Mouse (Mus musculus) heart, postnatal 10 days (tissue): ENCODE data around the gene Ncoa1. TPM values are rescaled to one million over a fixed set of nuclear protein-coding genes. Genes with fewer than 3 reads are reported as not detected.

Experiments used
- DNase-seq, 2 experiments: peaks; one replicate each; pipeline ENCODE4 v3.0.0; 2021
- intact Hi-C: fragments of 180-260 bp; cut with DNase I; formaldehyde crosslinking; loops from one replicate; pipeline ENCODE4 v1.15.1; 2025
- total RNA-seq, 2 experiments: library from RNA; stranded (reverse); gene quantifications; 2 replicates each; pipeline ENCODE4 v1.2.3; 2021

The Ncoa1 gene
- total RNA-seq, result 10 to 100 TPM; 36.7 to 37.0 TPM

DNA sequence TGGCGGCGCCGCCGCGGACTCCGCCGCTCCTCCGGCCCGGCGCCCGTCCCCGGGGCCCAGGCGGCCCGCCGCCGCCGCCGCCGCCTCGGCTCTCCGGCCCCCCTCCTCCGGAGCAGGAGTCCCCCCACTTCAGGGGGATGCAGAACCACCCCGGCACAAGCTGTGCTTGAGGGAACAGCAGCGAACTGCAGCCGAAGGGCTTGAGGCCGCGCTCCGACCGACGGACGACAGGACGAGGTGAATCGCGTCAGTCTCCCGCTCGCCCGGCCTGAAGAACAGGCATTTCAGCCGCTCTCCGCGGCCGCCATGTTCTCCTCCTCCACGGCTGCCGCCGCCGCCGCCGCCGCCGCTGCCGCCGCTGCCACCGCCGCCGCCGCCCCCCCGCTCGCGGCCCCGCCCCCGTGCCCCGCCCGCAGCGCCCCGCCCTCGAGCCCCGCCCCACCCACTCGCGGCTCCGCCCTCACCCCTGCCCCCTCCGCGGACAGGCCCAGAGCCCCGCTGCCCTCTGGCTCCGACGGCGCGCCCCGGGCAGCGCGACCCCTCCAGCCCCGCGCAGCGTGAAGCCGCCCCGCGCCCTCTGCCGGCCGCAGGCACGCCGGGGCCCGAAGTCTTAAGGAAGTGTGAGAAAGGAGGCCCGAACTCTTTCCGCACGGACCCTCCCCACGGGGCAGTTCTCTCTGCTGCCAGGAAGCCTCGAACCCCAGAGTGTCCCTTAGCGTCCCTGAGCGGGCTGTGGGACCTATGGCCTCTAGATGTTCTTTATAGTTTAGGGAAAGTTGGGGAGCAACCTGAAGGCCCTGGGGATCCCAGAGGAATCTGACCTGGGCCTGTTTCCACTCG, at the start of gene Ncoa1:
Gene Ncoa1 (minus strand): TSS at position 351 of the 840 bp plus-strand sequence.
- intact Hi-C loops, result loop anchor here (2.0 to 5.0 kb wide), 2 partner anchors 70 to 244 kb away; no protein-coding TSS in a partner anchor
- peak; percentile 80 to 84 for DNase-seq

DNA sequence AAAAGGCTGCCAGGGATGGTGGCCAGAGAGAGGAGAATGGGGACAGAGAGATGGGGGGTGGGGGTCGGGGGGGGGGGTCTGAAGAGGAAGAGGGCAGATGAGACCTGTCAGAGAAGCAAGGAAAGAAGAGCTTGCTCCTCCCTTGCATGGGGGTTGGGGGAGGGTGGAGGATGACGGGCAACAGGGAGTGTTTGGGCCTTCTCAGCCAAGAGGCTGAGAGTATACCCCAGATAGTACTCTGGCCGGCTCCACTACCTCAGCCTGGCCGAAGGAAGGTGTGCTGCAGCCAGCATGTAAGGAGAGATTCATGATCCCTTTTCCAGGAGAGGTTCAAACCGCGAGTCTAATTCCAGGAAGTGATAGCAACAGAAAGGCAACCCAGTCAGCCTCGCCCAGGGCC, 47.6 kb upstream of the Ncoa1 start:
- intact Hi-C loops, result no loop called here
- no peak for DNase-seq

DNA sequence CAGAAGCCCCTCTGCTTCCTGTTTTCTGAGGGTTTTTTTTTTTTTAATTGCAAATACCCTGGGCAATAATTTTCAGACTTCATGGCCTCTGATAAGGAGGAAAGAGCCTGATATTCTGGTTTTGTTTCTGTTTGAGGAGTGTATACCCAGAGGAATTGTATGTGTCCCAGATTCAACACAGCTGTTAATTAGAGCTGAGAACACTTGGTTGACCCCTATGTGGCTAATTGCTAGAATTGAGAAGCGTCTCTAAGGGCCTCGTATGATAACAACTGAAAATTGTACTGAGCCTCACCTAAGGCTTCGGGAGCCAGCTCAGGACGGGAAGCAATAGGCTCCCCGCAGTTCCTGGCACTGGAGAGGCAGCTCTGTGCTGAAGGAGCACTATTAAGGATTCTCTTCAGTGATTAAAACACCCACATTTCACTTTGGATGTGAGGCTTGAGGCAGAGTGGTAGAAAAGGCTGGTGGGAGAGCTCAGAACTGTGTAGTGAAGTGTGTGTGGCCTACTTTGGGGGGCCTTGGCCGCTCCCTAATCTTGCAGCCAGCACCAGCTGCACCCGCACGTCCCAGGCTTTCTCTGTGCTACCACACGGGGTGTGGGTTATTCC, 46.8 kb upstream of the Ncoa1 start:
- intact Hi-C loops, result no loop called here
- DNase-seq, result peak; percentile 23 to 30

DNA sequence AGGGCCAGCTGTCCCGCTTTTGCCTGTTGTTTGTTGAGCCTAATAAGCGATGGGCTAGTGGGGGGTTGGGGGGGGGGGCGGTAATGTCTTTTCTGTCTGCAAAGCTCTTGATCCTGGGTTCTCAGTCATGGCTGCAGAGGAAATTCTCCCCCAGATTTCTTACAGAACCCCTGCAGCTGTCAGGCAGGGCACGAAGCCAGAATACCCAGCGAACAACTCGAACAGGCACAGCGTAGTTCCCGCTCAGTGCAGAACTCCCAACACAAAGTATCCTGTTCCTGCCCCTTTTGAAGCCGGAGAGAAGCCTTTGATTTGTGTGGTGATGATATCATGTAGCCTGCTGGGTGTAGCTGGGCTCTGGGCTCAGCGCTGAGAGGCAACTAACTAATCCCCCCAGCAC, 46.2 kb upstream of the Ncoa1 start:
- intact Hi-C loops, result no loop called here

DNA sequence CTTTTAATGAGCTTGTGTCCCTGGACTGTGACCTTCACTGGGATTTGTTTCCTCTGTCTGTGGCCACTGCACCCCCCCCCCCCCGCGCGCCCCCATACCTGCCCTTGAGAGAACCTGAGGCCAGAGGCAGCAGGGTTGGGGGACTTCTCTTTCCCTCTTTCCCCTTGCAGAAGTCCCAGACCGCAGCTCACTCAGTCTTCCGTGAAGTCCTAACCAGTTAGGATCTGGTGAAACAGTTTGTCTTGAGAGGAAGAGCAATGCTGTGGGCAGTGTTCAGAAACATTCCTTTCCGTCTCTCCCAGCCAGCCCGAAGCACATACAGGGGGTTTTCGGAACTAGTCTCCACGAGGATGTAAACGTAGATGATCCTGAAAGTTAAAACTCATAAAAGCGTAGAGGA, 42.0 kb upstream of the Ncoa1 start:
- DNase-seq, result no peak
- intact Hi-C loops, result no loop called here

More for the DNA sequence above, 46.2 kb upstream of the Ncoa1 start:
- peak; percentile 68 to 77 for DNase-seq

DNA sequence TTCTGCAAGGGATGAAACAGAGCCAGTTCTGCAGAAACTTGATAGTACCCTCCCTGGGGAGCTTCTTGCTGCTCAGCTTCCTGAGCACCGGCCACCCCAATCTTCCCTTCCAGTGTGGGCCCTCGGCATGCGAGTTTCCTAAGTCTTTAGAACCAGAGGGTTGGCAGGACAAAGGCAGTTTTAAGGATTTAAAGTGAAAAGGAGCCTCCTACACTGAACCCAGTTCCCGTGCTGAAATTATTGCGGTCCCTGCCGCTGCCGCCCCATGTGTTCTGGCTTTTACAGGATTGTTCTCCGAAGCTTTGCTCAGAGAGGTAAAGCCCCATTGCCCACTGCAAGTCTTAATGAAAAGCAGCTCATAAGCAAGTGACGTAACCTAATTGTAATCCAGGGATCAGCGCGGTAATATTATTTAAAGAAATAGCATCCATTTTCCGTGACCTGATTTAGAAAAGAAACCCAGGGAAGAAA, 32.6 kb upstream of the Ncoa1 start:
- peak; percentile 43 to 48 for DNase-seq
- intact Hi-C loops, result no loop called here

DNA sequence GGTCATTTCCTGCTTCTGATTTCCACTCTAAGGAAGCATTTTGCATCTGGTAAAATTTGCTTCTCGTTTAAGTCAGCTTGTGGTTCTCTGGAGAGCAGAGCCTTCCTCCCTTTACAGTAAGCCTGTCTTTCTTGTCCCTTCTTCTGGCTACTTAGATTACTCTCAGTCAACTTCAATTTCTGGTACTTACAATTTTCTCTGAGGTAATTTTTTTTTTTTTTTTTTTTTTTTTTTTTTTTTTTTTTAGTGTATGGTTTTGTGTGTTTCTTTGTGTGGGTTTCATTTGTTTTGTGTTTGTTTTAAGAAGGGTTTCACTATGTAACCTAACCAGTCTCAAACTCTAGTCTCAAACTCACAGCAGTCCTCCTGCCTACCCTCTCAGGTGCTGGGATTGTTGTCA, 31.2 kb upstream of the Ncoa1 start:
- DNase-seq, result no peak
- intact Hi-C loops, result no loop called here

DNA sequence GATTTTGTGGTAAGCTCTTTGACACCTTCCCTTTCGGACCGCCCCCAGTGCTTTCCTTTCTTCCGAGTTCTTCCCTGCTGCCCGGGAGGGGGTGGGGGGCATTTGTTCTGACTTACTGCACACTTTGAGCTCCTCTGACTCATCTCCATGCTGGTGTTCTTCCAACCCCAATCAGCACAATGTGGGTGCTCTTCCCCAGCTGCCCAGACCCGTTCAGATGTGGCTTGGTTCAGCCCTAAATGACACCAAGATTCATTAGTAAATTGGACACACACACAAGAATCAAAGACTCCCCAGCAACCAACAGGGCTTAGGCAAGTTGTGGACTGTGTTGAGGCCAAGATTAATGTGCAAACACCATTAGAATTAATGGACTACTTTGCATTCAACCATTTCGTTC, 30.5 kb upstream of the Ncoa1 start:
- intact Hi-C loops, result no loop called here
- no peak for DNase-seq

DNA sequence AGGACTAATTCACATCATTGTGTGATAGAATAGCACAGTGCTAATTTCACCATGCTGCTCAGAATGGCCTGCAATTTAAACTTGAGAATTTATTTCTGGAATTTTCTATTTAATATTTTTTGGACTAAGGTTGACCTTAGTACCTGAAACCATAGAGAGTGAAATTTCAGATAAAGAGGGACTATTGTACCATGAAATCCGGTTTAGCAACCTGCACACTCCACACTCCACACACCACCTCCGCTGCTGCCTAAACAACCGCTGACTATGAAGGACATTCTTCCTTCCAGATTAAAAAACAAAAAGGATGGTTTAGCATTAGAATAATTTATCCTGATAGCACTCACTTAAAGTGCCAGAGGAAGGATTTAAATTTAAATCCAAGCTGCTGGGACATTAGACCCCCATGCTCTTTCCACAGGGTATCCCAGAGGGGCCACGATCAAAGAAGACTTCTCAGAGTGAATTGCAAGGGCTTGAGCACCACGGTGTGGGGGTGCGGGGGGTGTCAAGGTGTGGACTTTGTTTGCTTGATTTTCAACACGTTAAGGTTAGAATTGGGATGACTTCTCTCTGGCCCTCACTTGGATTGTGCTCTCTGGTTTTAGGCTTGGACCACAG, 29.9 kb upstream of the Ncoa1 start:
- DNase-seq, result no peak
- intact Hi-C loops, result no loop called here

DNA sequence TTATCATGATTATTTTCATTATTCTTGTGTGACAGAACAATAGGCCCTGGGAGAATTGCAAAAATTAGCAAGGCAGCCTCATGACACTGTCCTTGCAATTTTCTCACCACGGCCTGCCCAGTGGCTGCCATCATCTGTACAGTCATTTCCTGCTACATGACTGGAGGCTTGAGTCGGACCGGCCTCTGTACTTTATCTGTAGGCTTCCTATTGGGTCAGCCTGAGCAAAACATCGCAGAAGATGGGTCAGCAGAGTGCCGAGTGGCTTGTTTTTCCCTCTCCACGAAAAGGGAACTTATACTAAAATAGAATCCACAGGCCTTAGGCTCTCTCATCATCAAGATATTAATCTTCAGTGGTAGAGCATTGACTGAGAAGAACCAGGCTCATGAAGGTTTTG, 28.3 kb upstream of the Ncoa1 start:
- DNase-seq, result no peak

DNA sequence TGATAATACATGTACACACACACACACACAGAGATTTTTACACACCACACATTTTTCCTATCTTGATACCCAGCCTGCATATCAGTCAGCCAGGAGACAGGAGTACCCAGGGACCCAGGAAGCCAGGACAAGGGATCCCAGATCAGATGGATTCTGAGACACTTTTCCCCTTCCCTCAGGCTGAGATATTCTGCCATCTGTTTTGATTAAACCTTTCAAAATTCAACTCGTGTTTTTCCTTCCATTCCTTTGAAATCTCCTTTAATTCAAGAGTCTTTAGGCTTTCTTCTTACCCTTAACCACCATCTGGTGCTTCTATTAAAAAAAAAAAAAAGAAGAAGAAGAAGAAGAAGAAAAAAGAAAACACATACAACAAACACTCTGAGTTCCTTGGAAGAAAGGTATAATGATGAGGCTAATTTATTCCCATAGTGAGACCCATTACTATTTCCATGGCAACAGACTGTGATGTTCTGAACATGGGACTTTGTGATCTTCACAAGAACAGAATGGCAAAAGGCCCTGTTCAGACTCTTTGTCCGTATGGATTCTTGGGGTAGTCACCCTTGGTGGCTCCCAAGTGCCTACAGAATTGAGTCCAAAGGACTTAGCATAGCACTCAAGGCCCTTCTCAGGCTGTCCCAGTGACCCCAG, 26.8 kb upstream of the Ncoa1 start:
- no peak for DNase-seq
- intact Hi-C loops, result no loop called here

More for the DNA sequence above, 28.3 kb upstream of the Ncoa1 start:
- intact Hi-C loops, result no loop called here

DNA sequence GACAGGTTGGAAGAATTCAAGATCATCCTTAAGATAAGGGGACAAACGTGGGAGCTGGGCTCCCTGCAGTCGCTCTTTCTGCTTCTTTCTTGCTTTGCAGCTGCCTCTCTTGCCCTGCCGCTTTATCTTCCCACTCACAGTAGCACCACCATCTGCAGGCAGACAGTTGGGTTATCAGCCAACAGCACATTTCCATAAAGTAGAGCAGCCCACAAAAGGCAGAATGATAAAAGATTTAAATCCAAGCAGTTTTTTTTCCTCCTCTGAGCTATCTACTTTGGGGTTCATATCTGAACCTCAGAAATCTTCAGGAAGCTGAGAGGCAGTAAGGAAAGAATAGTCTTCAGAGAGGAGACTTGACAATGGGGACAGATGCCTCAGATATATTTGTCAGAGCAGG, 24.9 kb upstream of the Ncoa1 start:
- intact Hi-C loops, result no loop called here
- DNase-seq, result no peak

DNA sequence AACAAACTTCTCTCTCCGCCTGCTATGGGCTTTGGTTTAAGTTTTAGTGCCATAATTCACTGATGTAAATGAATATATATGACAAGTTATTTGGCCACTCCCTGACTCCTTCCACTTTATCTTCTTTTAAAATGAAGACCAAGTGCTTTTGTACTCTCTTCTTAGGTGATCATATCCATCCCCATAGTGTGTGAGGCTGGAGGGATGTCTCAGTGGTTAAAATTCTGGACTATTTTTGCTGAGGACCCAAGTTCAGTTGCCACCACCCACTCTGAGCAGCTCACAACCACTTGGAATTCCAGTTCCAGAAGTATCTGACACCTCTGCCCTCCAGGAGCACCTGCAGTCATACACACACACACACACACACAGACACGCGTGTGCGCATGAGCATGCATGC, 23.5 kb upstream of the Ncoa1 start:
- no peak for DNase-seq
- intact Hi-C loops, result no loop called here

DNA sequence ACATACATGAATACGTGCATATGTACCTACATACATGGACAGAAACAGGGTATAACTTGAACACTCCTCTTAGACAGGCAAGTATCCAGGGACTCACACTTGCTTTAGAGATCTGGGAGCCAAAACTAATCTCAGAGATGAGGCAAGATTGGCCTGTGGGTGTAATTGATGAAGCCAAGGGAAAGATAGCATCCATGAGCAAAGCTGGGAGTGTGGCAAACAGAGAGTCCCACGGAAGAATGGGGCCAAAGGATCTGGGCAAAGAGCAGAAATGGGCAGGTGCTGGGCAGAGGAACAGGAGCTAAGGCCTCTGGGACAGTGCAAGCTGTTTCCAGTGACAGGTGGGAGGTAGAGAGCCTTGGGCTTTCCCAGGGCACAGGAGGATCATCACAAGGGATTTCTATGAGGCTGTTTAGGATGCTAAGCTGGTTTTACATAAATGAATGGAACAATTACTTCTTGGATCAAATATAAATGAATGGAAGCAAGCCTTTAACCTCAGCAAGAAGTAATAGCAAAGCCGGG, 22.7 kb upstream of the Ncoa1 start:
- intact Hi-C loops, result no loop called here
- DNase-seq, result no peak

DNA sequence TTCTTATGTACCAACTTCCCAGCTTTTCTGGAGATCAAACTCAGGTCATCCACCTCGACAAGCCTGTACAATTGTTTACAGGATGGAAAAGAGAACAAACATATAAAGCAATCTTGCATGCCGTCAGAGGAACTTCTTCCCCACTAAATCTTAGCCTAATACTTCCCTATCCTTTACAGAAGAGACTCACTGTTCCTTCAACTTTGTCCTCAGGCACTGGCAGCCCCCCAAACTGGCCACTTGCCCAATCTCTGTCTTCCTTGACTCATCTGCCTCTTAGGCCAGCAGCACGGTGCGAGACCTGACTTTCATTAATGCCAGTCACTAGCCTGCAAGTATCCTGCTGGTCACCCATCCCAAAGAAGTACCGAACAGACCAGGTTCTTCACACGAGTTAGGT, 11.4 kb upstream of the Ncoa1 start:
- peak; percentile 38 to 42 for DNase-seq
- intact Hi-C loops, result no loop called here

DNA sequence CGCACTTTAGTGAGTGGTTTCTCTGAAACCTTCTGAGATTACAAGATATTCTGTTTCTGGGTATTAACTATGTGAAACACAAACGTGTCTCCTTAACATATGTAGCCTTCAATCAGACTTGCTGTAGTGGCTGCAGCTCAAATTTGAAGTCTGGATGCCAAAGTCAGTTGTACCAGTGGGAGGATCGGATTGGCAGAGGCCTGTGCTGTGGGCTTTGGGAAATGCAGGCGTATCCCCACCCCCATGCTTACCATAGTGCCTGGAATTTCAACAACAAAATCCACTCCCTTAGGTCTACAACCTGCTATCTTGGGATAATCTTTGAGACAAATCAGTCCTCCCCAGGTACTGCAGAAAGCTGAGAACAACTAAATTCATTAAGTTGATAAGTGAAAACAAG, 6.4 kb upstream of the Ncoa1 start:
- DNase-seq, result no peak
- intact Hi-C loops, result no loop called here

DNA sequence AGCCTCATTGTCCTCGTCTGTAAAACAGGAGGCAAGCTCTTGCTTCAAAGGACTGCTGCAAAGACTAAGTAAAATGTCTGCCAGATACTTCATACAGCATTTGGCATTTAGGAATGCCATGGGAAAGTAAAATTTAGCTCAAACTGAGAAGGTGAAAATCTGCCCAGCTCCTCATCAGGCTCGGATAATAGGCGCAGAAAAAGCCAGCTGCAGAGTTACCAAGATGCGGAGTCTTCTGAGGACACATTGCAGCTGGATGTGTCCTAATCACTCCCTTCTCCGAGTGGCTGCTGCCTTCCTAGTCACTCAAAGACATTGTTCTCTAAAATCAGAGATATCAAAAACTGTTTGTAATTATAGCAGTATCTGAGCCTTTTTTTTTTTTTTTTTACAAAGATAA, 4.7 kb upstream of the Ncoa1 start:
- intact Hi-C loops, result no loop called here
- DNase-seq, result peak in 1 of 2 experiments; percentile 22

DNA sequence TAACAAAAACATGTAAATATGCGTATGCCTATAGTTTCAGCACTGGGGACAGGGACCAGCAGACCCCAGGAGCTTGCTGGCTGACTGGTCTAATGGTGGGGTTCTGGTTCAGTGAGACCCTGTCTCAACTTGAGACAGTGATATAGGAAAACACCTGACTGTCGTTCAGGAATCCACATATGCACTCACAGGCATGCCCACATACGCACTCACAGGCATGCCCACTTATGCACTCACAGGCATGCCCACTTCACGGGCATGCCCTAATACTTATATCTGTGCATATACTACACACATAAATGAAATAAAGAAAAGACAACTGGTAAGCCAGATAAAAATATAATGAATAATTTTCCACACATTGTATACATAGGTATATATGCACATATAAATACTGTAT, 3.3 kb upstream of the Ncoa1 start:
- intact Hi-C loops, result no loop called here
- no peak for DNase-seq

DNA sequence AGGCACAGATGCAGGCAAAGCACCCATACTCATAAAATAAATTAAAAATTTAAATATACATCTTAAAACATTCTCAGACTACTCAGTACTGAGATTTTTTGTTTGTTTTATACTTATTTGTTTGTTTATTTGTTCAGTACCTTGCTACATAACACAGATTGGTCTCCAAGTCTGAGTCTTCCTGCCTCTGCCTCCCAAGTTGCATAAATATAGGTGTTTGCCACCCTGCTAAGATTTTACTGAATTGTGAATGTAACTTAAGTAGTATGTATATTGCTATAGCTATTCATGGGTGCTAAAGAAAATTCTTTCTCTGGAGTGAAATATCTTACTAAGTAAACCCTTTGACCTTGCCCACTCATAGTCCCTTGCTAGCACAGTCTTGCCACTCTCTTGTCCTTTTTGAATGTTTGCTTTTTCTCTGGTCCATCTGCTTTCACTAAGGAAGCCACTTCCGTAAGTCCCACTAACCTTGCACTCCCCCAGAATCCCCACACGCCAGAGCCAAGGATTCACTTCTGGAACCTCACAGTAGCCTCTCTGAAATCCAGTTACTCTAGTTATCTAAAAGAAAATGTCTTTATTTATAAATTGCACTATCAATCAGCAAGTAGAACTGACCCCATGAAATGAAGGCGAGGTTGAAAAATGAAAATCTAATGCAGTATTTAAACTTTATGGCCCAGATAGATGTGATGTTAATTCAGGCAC, 2.3 kb upstream of the Ncoa1 start:
- intact Hi-C loops, result loop anchor here (5.0 kb wide), 1 partner anchor 68 kb away; no protein-coding TSS in a partner anchor
- no peak for DNase-seq
